Mouse (Mus musculus): ENCODE results near the gene Hrct1. TPM values are rescaled to one million over a fixed set of nuclear protein-coding genes. Genes with fewer than 3 reads are reported as not detected.

Gene Hrct1
- total RNA-seq, 2 experiments from 2014 or later: 2.4 to 6.4 TPM

DNA sequence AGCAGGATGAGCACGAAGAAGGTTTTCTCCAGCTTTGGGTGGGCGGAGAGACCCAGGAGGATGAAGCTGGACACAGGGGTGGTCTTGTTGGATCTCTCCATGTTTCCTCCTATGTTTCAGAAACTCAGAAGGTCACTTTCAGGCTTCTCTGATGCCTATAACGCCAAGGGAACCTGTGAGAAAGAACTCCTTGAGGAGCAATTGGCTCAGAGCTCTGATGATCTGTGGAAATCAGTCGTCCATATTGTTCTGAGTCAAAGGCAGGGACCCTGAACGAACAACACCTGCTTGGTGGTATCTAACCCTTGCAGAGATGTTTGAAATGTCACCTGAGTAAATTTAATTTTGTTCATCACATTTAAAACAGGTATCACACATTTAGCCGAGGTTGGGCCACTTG lies 43.9 kb downstream of the Hrct1 start, which contains the start of gene Olfr159:
Gene Olfr159 (minus strand): TSS at position 101 of the 400 bp plus-strand sequence.
- DNase-seq (ENCODE audit: low spot score in 2 of 2): no peak

DNA sequence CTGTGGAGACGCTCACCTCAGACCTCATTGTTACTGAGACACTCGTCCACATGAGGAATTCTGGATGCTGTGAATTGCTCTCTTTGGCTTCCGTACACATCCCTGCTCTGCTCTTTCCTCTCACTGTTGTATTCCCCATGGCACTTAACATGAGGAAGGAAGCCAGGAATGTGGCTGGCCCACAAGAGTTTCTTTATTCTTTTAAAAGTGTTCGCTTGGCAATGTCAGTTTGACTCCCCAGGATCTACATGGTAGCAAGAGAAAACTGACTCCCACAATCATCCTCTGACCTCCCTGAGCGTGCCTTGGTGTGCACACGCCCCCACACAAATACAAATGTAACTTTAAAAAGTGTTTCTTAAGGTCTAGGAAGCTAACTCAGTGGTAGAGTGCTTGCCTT lies 44.6 kb downstream of the Hrct1 start:
- no peak for DNase-seq (ENCODE audit: low spot score in 2 of 2)

DNA sequence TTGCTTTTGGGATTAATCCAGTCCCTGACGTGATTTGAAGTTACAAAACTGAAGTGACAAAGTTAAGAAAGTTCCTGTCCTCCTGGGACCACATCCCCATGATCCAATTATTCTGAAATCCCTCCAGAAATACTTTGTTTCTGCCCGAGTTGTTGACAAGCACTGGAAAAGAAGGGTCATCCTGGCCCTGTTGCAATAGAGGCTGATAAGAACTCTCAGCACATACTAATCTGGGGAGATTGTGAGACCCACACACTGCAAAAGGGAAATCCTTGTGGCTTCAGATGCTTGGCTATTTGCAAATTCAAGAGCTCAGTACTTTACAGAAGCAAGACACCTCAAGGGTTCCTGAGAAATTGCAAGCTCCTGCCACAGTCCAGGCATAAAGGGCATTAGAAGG lies 45.3 kb downstream of the Hrct1 start:
- no peak for DNase-seq (ENCODE audit: low spot score in 2 of 2)

Other genes starting within 250 kb of the Hrct1 start
- gene Sit1, start 243.5 kb upstream of the Hrct1 start, total RNA-seq (2021): under 1 TPM in 1 of 2 experiments, not detected in 1; 0.38 TPM
- 10 to 100 TPM; 49.7 to 58.0 TPM for gene Ccdc107, start 234.3 kb upstream of the Hrct1 start, total RNA-seq (2021)
- gene Arhgef39, start 227.5 kb upstream of the Hrct1 start, total RNA-seq (2021): 1 to 10 TPM; 1.1 to 1.9 TPM
- gene Car9, start 220.2 kb upstream of the Hrct1 start, total RNA-seq (2021): under 1 TPM; 0.56 to 0.61 TPM
- gene Tpm2, start 203.4 kb upstream of the Hrct1 start, total RNA-seq (2021): 10 to 100 TPM; 33.4 to 61.7 TPM
- 100 to 1,000 TPM in 1 of 2 experiments, 10 to 100 TPM in 1; 95.8 to 144 TPM for gene Creb3, start 164.9 kb upstream of the Hrct1 start, total RNA-seq (2021)
- gene Tln1, start 164.5 kb upstream of the Hrct1 start, total RNA-seq (2021): 100 to 1,000 TPM; 167 to 208 TPM
- gene Rgp1, start 148.5 kb upstream of the Hrct1 start, total RNA-seq (2021): 10 to 100 TPM; 40.7 to 48.7 TPM
- gene Gba2, start 148.3 kb upstream of the Hrct1 start, total RNA-seq (2021): 1 to 10 TPM; 8.2 to 8.3 TPM
- under 1 TPM; 0.70 to 0.73 TPM for gene Msmp, start 142.7 kb upstream of the Hrct1 start, total RNA-seq (2021)
- 10 to 100 TPM; 24.9 to 42.4 TPM for gene Npr2, start 95.3 kb upstream of the Hrct1 start, total RNA-seq (2021)
- under 1 TPM; 0.53 to 0.54 TPM for gene Spag8, start 73.6 kb upstream of the Hrct1 start, total RNA-seq (2021)
- 100 to 1,000 TPM in 1 of 2 experiments, 10 to 100 TPM in 1; 79.2 to 121 TPM for gene Hint2, start 70.7 kb upstream of the Hrct1 start, total RNA-seq (2021)
- 1 to 10 TPM; 5.2 to 7.5 TPM for gene Tmem8b, start 58.2 kb upstream of the Hrct1 start, total RNA-seq (2021)
- gene Fam221b, start 58.0 kb upstream of the Hrct1 start, total RNA-seq (2021): under 1 TPM; 0.19 to 0.40 TPM
- not detected for gene Olfr70, start 26.4 kb upstream of the Hrct1 start, total RNA-seq (2021)
- not detected for gene Olfr71, start 16.9 kb upstream of the Hrct1 start, total RNA-seq (2021)
- gene Spaar, start 2.8 kb downstream of the Hrct1 start, total RNA-seq (2021): 1 to 10 TPM; 1.6 to 2.3 TPM
- gene Olfr159, start 43.8 kb downstream of the Hrct1 start, total RNA-seq (2021): not detected
- gene Olfr156, start 96.7 kb downstream of the Hrct1 start, total RNA-seq (2021): not detected
- gene Olfr157, start 113.0 kb downstream of the Hrct1 start, total RNA-seq (2021): not detected
- not detected for gene Olfr155, start 124.4 kb downstream of the Hrct1 start, total RNA-seq (2021)
- gene Reck, start 148.3 kb downstream of the Hrct1 start, total RNA-seq (2021): 10 to 100 TPM; 17.4 to 22.0 TPM
- 1 to 10 TPM; 3.5 to 6.4 TPM for gene Glipr2, start 230.2 kb downstream of the Hrct1 start, total RNA-seq (2021)